Mouse (Mus musculus) liver, embryonic 14.5 days (tissue): Measurements from ENCODE around the gene Prr15.

ENCODE experiments used
- CTCF ChIP-seq: IDR thresholded peaks from 2 replicates; pipeline ENCODE4 v1.5.1; 2016; ENCODE audit warnings: antibody characterized with exemption, low read depth, control low read depth
- EP300 ChIP-seq: IDR thresholded peaks from 2 replicates; pipeline ENCODE4 v1.6.1; 2016; ENCODE audit warnings: antibody characterized with exemption, low read depth

DNA sequence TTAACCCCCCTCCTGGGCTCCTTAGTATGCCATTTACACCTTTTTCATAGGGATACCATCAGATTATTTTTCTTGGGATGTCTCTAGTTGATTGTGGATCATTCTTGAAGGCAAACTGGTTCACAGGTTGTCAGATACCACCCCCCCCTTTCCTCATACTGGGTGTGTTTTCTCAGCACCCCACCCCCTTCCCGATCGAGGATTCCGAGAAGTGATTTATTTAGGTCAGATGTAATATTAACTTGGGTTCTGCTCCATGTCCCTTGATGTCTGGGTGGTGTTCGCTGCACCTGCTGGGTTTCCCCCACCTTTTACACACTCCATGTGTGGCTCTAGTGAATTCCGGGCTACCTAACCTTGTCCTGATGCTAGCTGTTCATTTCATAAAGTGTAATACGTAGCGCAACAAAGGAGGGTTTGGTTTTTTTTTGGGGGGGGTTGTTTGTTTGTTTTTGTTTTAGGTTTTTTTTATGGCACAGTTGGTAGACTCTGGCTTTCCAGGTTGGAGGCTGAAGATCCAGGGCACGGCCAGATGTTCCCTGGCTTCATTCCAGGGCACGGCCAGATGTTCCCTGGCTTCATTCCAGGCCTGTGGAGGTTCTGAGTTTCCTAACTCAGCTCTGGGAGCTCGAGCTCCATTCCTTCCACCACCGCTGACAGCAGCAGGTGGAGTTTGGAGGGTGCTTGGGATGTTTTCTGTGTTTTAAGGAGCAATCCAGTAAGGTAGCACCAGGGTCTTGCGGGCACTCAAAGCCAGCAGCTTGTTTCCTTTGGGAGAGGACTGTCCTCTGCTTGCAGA lies 37.1 kb downstream of the Prr15 start:
- TF ChIP-seq CTCF (no peak), EP300 (no peak)
